Mouse (Mus musculus) cerebellum, postnatal 10 days (tissue): ENCODE data around the gene Lmo1.
"Not testable (repeated sequence)": the region's sequence is repeated elsewhere in the genome, so short reads cannot be mapped to it uniquely, and the experiment has no call there.

Experiments used
- DNase-seq, 2 experiments: peaks; one replicate each; pipeline ENCODE4 v3.0.0; 2021; ENCODE audit warnings: mixed read lengths in 2 of 2

Gene Lmo1

GRCm38 (mm10) chr7:109104894-109105293, 70.1 kb downstream of the Lmo1 start:
- DNase-seq: no peak

GRCm38 (mm10) chr7:109101167-109101566, 73.8 kb downstream of the Lmo1 start:
- no peak for DNase-seq

GRCm38 (mm10) chr7:109098145-109099018, 76.6 kb downstream of the Lmo1 start:
- DNase-seq: peak; percentile 84 to 87

- no peak for DNase-seq
These were observed 77.8 kb downstream of the Lmo1 start for GRCm38 (mm10) chr7:109097203-109097602.

- DNase-seq: no peak
These were observed 78.4 kb downstream of the Lmo1 start for GRCm38 (mm10) chr7:109096618-109097017.

GRCm38 (mm10) chr7:109094294-109094693, 80.7 kb downstream of the Lmo1 start:
- no peak for DNase-seq

GRCm38 (mm10) chr7:109091316-109091715, 83.7 kb downstream of the Lmo1 start:
- not testable (repeated sequence) for DNase-seq
